Mouse (Mus musculus) G1E (cell line): Measurements from ENCODE around the gene Anapc2.

Experiments used
- CTCF ChIP-seq: IDR thresholded peaks from 2 replicates; pipeline ENCODE4 v1.5.1; 2012; ENCODE audit warnings: low read depth, low read length, inconsistent platforms, mixed read lengths
- GATA1 ChIP-seq: IDR thresholded peaks from 2 replicates; pipeline ENCODE4 v1.6.1; 2012; ENCODE audit warnings: borderline replicate concordance, low read length, inconsistent platforms, mixed read lengths
- TAL1 ChIP-seq: conservative IDR thresholded peaks from 2 replicates; pipeline ENCODE4 v1.6.1; 2012; ENCODE audit warnings: low read depth, low read length, inconsistent platforms, mixed read lengths

DNA sequence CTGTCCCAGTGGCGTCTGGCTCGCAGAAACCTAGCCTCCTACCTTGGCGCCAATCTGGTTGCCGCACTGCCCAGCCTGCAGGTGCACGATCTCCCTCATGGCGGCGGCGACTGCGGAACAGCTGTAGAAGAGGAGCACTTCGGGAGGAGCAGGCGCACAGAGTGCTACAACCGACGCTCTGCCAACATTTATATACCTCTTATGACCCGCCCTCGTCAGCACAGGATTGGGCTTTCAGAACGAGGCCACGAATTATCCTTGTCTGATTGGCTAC is 47.8 kb upstream of the Anapc2 start, which contains the start of gene Tubb4b:
- TF ChIP-seq CTCF (no peak), GATA1 (no peak), TAL1 (no peak)
